Mouse (Mus musculus) layer of hippocampus, postnatal 36 days (tissue): ENCODE results near the gene Gm28710. TPM values are rescaled to one million over a fixed set of nuclear protein-coding genes. Genes with fewer than 3 reads are reported as not detected.

Experiments
- DNase-seq, 2 experiments: peaks; one replicate each; pipeline ENCODE4 v3.0.0; 2022
- total RNA-seq, 2 experiments: library from RNA; stranded (reverse); gene quantifications; 2 replicates each; pipeline ENCODE4 v1.2.3; 2021

The Gm28710 gene
- total RNA-seq, result not detected

DNA sequence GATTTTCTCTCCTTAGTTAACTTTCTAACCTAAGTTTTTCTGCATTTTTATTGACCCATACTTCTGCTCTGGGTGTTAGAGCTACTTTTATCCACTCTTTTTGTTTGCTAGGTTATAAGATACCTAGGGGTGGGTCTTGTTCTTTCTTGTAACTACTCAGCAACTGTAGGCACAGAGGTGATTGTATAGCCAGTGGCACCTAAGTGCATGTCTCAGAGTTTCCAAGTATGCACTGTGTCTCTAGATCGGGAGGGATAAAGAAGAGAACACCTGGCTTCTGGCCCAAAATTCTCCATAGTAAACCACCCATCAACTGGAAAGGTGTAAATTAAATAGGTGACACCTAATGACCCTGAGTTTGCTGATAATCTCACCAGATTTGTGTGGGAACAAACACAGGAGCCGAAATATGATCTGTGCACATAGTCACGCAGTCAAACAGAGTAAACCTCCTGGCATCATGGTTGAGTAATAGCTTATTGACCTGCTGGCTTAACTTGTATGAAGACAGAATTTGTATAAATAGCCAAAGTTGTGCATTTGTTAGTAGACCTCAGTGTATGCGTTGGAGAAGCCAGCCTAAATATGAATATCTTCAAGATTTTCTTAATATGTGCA, at the start of gene Gm28710:
Gene Gm28710 (plus strand): TSS at position 568 of the 618 bp plus-strand sequence.
- DNase-seq, result no peak

DNA sequence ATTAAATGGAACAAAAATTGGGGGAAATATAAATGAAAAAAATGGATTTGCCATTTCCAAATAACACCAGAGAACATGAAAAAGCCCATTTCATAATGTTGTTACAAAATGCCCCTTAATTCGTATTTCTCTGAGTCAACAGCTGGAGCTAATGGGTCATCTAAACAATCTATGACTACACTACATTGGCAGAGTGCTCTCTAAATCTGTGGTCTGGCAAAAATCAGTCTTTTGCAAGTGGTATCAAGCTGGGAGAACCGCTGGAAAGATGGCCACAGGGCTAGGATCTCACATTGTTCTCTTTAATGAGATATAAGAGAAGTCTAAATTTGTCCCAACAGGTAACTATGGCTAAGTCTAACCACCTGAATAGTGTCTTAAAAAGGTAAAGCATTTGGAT, 14.4 kb upstream of the Gm28710 start:
- DNase-seq, result no peak

DNA sequence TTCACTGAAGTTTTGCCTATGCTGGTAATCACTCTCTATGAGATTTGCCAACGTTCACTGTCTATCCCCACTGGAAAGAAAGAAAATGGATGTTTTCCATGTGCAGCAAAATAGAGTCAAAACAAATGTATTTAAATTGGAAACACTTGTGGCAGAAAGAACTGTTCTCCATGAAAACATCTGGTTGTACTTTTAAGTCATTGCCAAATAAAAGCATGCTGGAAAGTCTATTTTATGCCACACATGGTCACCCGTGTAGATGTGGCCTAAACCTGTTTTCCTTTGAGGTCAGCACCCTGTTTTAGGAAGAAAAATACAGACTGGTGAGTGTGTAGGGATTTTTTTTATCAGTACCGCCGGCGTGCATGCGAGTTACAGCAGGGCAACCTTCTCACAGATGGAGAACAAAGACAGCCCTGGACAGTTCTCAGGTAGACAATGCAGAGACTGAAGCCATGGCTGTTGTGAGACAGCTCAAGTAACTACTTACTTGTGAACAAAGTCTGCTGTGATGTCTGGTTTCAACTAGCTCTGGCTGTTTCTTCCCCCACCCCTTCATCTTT, 12.9 kb upstream of the Gm28710 start:
- no peak for DNase-seq

DNA sequence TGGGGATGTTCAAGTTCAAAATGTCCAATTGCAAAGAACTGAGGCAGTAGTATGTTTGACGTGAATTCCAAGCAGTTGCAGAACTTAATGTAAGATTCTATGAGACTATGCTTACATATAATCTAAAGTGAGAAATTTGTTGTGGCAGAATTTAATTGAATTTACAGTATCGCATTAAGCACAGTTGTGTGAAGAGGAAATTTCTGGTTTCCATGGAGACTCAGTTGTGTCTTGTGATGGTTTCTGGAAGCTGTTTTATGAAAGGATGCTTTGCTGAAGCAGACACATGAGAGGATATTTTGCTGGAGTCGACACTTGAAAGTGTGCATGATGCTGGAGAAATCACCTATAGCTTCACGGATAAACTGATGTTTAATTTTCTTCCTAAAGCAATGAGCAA, 6.0 kb upstream of the Gm28710 start:
- DNase-seq, result no peak

DNA sequence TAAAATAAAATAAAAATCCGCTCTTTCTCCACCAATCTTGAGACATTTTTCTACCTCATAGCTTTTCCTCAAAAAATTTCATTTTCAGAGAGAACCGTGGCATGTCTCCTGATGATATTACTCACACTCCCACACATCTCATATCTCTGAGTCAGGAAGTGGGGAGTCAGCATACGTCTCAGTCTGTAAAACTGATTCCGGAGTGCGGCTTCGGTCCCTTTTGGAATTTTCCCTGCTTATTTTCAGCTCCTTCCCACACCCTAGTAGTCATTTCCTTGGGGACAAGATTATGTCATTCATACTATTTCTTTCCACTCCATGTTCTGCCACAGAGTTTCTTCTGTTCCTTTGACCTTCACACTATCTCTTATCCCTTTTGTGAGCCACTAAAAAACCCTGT, 3.4 kb downstream of the Gm28710 start:
- no peak for DNase-seq

DNA sequence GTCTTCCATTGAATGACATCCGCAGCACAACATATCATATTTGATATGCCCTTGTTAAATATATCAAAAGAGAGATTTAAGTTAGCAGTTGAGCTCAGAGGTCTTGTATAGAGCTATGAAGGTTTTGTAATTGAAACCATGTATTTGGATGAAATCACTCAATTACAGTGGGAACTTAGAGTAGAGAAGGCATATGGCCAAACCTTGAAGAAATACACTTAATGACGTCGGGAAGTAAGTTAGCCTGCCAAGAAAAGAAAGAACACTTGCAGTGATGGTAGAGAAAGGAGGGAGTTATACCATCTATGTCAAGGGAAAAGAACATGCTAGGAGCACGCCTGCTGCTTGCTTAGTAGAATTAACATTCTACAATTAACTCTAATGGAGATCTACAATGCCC, 11.1 kb downstream of the Gm28710 start:
- no peak for DNase-seq

DNA sequence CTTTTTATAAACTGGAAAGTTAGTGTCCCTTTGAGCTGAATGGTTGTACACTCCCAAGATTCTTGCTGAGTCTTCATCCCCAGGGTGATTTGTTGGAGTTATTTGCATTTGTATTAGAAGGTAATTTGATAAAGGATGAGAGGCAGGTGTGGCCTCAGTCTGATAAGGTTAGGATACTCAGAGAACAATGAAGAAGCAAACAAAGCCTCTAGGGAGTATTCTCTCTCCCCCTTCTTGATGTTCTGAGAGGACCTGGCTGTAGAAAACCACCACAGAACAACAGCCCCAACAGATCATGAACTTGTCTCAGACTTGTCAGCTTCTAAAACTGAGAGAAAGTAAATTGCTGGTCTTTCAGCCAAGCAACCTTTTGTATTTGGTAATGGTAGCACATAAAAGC, 47.4 kb downstream of the Gm28710 start:
- DNase-seq, result no peak

DNA sequence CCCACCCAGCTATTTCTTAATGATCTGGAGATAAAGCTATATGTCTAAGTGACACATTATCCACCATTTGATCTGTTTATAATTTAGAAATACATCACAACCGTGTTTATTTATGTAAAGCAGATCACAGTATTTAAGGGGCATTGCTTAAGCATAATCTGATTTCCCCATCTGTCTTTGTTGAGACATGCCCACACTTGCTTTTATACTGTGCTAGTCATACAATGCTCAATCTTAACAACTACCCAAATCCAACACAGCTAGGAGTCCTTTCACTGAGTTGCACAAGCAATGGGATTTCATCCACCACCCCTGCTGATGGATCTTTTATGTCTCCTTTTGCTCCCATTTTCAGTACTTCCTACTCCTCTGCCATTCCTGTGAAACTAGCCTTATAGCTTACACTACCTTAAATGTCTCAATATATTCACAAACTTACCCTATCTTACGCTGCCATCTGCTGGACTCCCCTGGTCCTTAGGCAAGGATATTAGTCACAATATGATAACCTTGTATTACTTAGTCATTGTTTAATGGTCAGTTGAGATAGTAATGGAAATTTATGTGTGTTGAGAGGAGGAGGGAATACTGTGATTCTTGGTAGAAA, 77.8 kb downstream of the Gm28710 start:
- DNase-seq, result peak; percentile 9 to 31

DNA sequence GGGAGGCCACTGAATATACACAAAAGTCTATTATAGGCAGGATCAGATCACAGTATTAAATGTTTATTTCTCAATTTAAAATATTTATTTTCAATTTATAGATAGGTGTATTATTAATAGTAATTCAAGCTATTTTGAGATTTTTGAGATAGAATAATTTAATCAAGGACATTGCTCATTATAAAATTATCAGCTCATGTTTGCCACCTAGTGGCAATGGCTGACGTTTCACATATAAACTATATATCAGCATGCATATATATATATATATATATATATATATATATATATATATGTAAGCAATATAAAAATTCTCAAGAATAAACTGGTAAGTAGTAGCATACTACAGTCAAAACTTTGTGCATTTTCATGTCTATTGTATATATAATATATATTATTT, 102.6 kb downstream of the Gm28710 start:
- DNase-seq, result no peak

DNA sequence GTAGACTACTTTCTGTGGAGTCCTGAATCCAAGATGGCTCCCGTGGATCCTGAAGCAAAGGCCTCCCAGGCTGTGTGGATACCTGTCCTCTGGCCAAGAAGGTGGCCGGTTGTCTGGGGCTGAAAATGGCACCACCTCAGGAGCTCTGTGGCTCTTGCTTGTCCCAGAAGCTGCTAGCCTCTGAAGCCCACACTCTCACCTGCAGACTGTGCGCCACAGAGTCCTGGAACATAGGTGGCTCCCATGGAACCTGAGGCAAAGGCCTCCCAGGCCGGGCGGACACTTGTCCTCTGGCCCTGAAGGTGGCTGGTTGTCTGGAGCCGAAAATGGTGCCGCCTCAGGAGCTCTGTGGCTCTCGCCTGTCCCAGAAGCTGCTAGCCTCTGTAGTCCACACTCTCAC, 128.2 kb downstream of the Gm28710 start:
- no peak for DNase-seq

DNA sequence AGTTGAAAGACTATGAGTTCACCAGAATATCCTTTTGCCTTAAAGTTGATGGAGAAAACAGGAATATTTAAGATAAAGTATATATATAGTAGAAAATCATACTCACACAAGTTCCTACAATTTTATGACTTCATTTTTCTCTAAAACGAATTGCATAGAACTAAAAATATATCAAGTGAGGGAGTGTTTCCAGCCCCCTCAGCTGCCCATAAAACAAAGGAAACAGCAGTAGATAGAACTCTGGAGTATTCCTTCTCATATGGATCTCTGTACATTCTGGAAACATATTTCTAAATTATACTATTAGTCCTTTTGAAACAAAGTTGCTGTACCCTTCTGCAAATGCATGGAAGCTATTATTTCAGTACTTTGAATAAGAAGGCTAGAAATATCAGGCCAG, 130.9 kb downstream of the Gm28710 start:
- DNase-seq, result no peak

Other genes with a start within 250 kb of the Gm28710 start
- 1 to 10 TPM; 3.5 to 3.9 TPM for gene Hgf, start 238.3 kb upstream of the Gm28710 start, total RNA-seq